Mouse (Mus musculus): Measurements from ENCODE around the gene Ddx54. TPM values are rescaled to one million over a fixed set of nuclear protein-coding genes. Genes with fewer than 3 reads are reported as not detected.

Gene Ddx54
- polyA plus RNA-seq, 1 experiment, result 31.2 TPM

GRCm38 (mm10) chr5:120640094-120640493, 27.6 kb downstream of the Ddx54 start:
- DNase-seq (ENCODE audit: extremely low spot score in 1 of 2, low spot score in 1 of 2), result no peak

GRCm38 (mm10) chr5:120643365-120644085, 31.0 kb downstream of the Ddx54 start:
- no peak for DNase-seq (ENCODE audit: extremely low spot score in 1 of 2, low spot score in 1 of 2)

GRCm38 (mm10) chr5:120644227-120644626, 31.7 kb downstream of the Ddx54 start:
- DNase-seq (ENCODE audit: extremely low spot score in 1 of 2, low spot score in 1 of 2), result no peak

GRCm38 (mm10) chr5:120645851-120646250, 33.3 kb downstream of the Ddx54 start:
- DNase-seq (ENCODE audit: extremely low spot score in 1 of 2, low spot score in 1 of 2), result no peak

GRCm38 (mm10) chr5:120647361-120647760, 34.8 kb downstream of the Ddx54 start:
- no peak for DNase-seq (ENCODE audit: extremely low spot score in 1 of 2, low spot score in 1 of 2)

GRCm38 (mm10) chr5:120647814-120648491, 35.4 kb downstream of the Ddx54 start:
- peak in 1 of 2 experiments; percentile 77 for DNase-seq (ENCODE audit: extremely low spot score in 1 of 2, low spot score in 1 of 2)

GRCm38 (mm10) chr5:120648569-120649373, 36.2 kb downstream of the Ddx54 start, which contains the start of gene Rasal1:
Gene Rasal1, plus strand, starts transcription at chr5:120648812.
- peak; percentile 74 to 85 for DNase-seq (ENCODE audit: extremely low spot score in 1 of 2, low spot score in 1 of 2)

- no peak for DNase-seq (ENCODE audit: extremely low spot score in 1 of 2, low spot score in 1 of 2)
Measured at GRCm38 (mm10) chr5:120649374-120649933, 36.9 kb downstream of the Ddx54 start.

GRCm38 (mm10) chr5:120649938-120650337, 37.4 kb downstream of the Ddx54 start:
- DNase-seq (ENCODE audit: extremely low spot score in 1 of 2, low spot score in 1 of 2), result no peak

GRCm38 (mm10) chr5:120651230-120651629, 38.7 kb downstream of the Ddx54 start:
- no peak for DNase-seq (ENCODE audit: extremely low spot score in 1 of 2, low spot score in 1 of 2)

GRCm38 (mm10) chr5:120652915-120653701, 40.6 kb downstream of the Ddx54 start:
- DNase-seq (ENCODE audit: extremely low spot score in 1 of 2, low spot score in 1 of 2), result no peak

GRCm38 (mm10) chr5:120653873-120654272, 41.3 kb downstream of the Ddx54 start:
- DNase-seq (ENCODE audit: extremely low spot score in 1 of 2, low spot score in 1 of 2), result no peak

- DNase-seq (ENCODE audit: extremely low spot score in 1 of 2, low spot score in 1 of 2), result peak; percentile 75 to 77
Measured at GRCm38 (mm10) chr5:120656281-120656751, 43.8 kb downstream of the Ddx54 start.

GRCm38 (mm10) chr5:120660816-120661215, 48.3 kb downstream of the Ddx54 start:
- no peak for DNase-seq (ENCODE audit: extremely low spot score in 1 of 2, low spot score in 1 of 2)

- DNase-seq (ENCODE audit: extremely low spot score in 1 of 2, low spot score in 1 of 2), result no peak
Measured at GRCm38 (mm10) chr5:120664888-120665287, 52.3 kb downstream of the Ddx54 start.

GRCm38 (mm10) chr5:120668761-120669160, 56.2 kb downstream of the Ddx54 start:
- DNase-seq (ENCODE audit: extremely low spot score in 1 of 2, low spot score in 1 of 2), result no peak

- DNase-seq (ENCODE audit: extremely low spot score in 1 of 2, low spot score in 1 of 2), result no peak
Measured at GRCm38 (mm10) chr5:120670132-120670531, 57.6 kb downstream of the Ddx54 start.

GRCm38 (mm10) chr5:120671865-120672264, 59.3 kb downstream of the Ddx54 start:
- no peak for DNase-seq (ENCODE audit: extremely low spot score in 1 of 2, low spot score in 1 of 2)

- peak; percentile 33 to 85 for DNase-seq (ENCODE audit: extremely low spot score in 1 of 2, low spot score in 1 of 2)
Measured at GRCm38 (mm10) chr5:120673626-120674025, 61.1 kb downstream of the Ddx54 start.

All from frontal cortex, adult 2 months (tissue).